Mouse (Mus musculus): ENCODE measurements at regions not wholly inside any gene's neighbourhood (a gene's known extent, or its start where the extent isn't known, plus 50 kb on each side); places are given as distances from the start of the nearest gene placed in this dataset.

DNA sequence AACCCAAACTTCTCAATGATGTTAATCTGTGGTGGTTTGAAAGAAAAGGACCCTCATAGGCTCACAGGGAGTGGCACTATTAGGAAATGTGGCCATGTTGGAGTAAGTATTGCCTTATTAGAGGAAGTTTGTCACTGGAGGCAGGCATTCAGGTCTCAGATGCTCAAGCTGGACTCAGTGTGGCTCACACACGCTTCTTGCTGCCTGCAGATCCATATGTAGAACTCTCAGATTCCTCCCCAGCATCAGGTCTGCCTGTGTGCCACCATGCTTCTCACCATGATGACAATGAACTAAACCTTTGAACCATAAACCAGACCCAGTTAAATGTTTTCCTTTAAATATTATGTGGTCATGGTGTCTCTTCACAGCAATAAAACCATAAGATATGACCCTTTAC is 104.7 kb upstream of the Tbl1xr1 start:
- TF ChIP-seq USF1 (IDR thresholded peaks at IDR 0.05; ENCODE audit: low read depth, low read length) (no peak), CTCF (IDR thresholded peaks at IDR 0.05 in 2 of 3, conservative IDR thresholded peaks at IDR 0.05 in 1 of 3; ENCODE audit: control insufficient read depth in 1 of 3, insufficient read depth in 1 of 3, low read depth in 2 of 3, low read length in 3 of 3, poor library complexity in 1 of 3, severe bottlenecking in 1 of 3) (no peak), POLR2A (IDR thresholded peaks at IDR 0.05; ENCODE audit: control insufficient read depth in 1 of 2, insufficient read depth in 1 of 2, low read depth in 1 of 2, low read length in 2 of 2, poor library complexity in 1 of 2) (no peak), TCF12 (IDR thresholded peaks at IDR 0.05; ENCODE audit: low read depth, low read length) (no peak), MAX (IDR thresholded peaks at IDR 0.05; ENCODE audit: low read length) (no peak), MEF2A (IDR thresholded peaks at IDR 0.05; ENCODE audit: extremely low read depth, insufficient replicate concordance, low read depth, low read length, poor library complexity, severe bottlenecking) (no peak), ZNF384 (IDR thresholded peaks at IDR 0.05; ENCODE audit: low read depth, low read length) (no peak), USF2 (IDR thresholded peaks at IDR 0.05; ENCODE audit: borderline replicate concordance in 1 of 2, insufficient read depth in 1 of 2, low read depth in 1 of 2, low read length in 2 of 2) (no peak), SMC3 (IDR thresholded peaks at IDR 0.05; ENCODE audit: low read depth, low read length) (no peak), EP300 (IDR thresholded peaks at IDR 0.05; ENCODE audit: low read depth in 1 of 2, low read length in 2 of 2) (no peak), GATA1 (IDR thresholded peaks at IDR 0.05; ENCODE audit: low read depth, low read length) (no peak)

Data from MEL (cell line).